Mouse (Mus musculus) forebrain, postnatal 0 days (tissue): Measurements from ENCODE around the gene Vmn1r184. TPM values are rescaled to one million over a fixed set of nuclear protein-coding genes. Genes with fewer than 3 reads are reported as not detected.
"Not testable (repeated sequence)": the region's sequence is repeated elsewhere in the genome, so short reads cannot be mapped to it uniquely, and the experiment has no call there.

Source experiments
- ATAC-seq: fragments of 200-750 bp; cut with Nextera tagmentation; 2 replicates; pipeline ENCODE4 v1.8.0; 2017; ENCODE audit warnings: mild to moderate bottlenecking, moderate library complexity
- DNase-seq: peaks from one replicate; pipeline ENCODE4 v3.0.0-alpha.2; 2015
- H3K27ac ChIP-seq: fragments of 300-500 bp; sonication (generic); 2 replicates; pipeline ENCODE4 v1.5.1; 2014; ENCODE audit warnings: low read depth, mild to moderate bottlenecking, antibody characterized with exemption, low read length, moderate library complexity, mixed read lengths
- H3K27me3 ChIP-seq: fragments of 300-500 bp; sonication (generic); 2 replicates; pipeline ENCODE4 v1.6.1; 2014; ENCODE audit warnings: mild to moderate bottlenecking, low read length, mixed read lengths; ENCODE audit not compliant: insufficient read depth
- H3K36me3 ChIP-seq: fragments of 300-500 bp; sonication (generic); 2 replicates; pipeline ENCODE4 v1.6.1; 2014; ENCODE audit warnings: mild to moderate bottlenecking, moderate library complexity; ENCODE audit not compliant: insufficient read depth
- H3K4me1 ChIP-seq: fragments of 300-500 bp; sonication (generic); 2 replicates; pipeline ENCODE4 v1.6.1; 2014; ENCODE audit warnings: antibody characterized with exemption; ENCODE audit not compliant: insufficient read depth
- H3K4me2 ChIP-seq: fragments of 300-500 bp; sonication (generic); 2 replicates; pipeline ENCODE4 v1.6.1; 2014; ENCODE audit warnings: low read depth, mild to moderate bottlenecking, moderate library complexity
- H3K4me3 ChIP-seq: fragments of 300-500 bp; sonication (generic); 2 replicates; pipeline ENCODE4 v1.5.1; 2014; ENCODE audit warnings: low read depth, low read length, mixed read lengths
- H3K9ac ChIP-seq: fragments of 300-500 bp; sonication (generic); 2 replicates; pipeline ENCODE4 v1.6.1; 2014; ENCODE audit warnings: mild to moderate bottlenecking
- H3K9me3 ChIP-seq: fragments of 300-500 bp; sonication (generic); 2 replicates; pipeline ENCODE4 v1.6.1; 2016; ENCODE audit warnings: low read length
- WGBS: fragments of 180-500 bp; shearing (Covaris S2); extraction: QIAGEN DNeasy Blood & Tissue Kit; methylation state at CpG from one replicate; pipeline ENCODE4 v1.1.7; 2014; 5-methylcytosine and 5-hydroxymethylcytosine counted together
- polyA plus RNA-seq: library from polyadenylated mRNA; unstranded; fragments of >200 nt; fragmentation: Nextera tagmentation; extraction: Ambion mirVana; gene quantifications from 2 replicates; pipeline ENCODE4 v1.2.1, GENCODE M21; 2015
- total RNA-seq: library from RNA; depleted of rRNA; stranded (reverse); fragments of >200 nt; gene quantifications from 2 replicates; pipeline ENCODE4 v1.2.3, GENCODE M21; 2014; rRNA removed

Vmn1r184 gene
- total RNA-seq (not detected in 2 replicates), polyA plus RNA-seq (not detected in 2 replicates)

- H3K27me3 ChIP-seq, H3K4me3 ChIP-seq, DNase-seq, H3K9ac ChIP-seq, ATAC-seq, H3K4me2 ChIP-seq, H3K36me3 ChIP-seq, H3K9me3 ChIP-seq, H3K4me1 ChIP-seq, H3K27ac ChIP-seq: not testable (repeated sequence)
- WGBS = 88% methylated on average over 1 of the region's 1 CpGs
Observed at GRCm38 (mm10) chr7:26260034-26260433, at the start of gene Vmn1r184. Gene Vmn1r184 (plus strand): TSS chr7:26260334.

DNA sequence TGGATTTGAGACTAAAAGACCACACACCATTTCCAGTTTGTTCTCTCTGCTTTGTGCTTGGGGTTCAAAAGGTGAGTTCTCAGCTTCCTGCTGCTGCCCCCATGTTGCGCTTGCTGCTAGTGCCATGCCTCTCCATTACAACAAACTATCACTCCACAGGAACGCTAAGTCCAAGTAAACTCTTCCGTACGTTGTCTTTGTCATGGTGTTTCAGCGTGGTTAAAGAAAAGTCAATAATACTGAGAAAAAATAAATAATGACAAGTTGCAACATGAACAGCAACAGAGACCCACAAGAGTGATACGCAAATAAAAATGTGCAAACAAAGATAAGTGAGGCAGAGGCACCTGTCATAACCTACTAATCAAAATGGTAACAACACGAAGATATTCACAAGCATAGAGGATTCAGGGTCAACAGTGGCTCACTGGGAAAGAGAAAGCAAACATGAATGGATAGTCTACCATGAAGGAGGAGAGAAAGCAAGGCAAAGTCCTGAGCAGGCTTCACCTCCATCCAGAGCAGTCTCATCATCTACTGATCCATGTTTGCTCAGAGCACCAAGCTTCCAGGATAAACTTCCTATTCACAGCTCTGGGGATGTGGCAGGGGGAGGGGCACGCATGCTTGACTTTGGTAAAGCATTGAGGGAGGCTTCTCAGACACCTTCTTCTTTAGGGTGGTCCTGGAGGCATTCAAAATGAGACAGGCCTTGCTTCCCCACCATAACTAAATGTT lies 43.5 kb downstream of the Vmn1r184 start:
- not testable (repeated sequence) for H3K9ac ChIP-seq, H3K27me3 ChIP-seq, H3K36me3 ChIP-seq, H3K4me3 ChIP-seq, H3K4me1 ChIP-seq, H3K9me3 ChIP-seq, ATAC-seq, H3K27ac ChIP-seq, H3K4me2 ChIP-seq, DNase-seq
- 83% methylated on average over 8 of the region's 8 CpGs for WGBS

DNA sequence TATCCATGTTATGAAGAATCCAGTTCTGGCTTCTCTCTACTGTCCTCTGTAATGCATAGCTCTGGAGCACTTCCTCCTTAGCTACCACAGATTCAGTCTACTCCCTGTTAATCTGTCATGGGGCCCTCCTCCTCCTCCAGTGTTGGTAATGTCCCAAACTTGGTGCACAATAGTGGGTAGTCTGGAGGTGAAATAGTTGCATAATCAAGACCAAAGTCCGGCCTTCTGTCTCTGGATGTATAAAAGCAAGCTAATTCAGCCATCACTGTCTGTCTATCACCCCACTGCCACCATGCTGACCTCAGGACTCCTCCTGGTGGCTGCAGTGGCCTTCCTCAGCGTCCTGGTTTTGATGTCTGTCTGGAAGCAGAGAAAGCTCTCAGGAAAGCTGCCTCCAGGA lies 46.8 kb downstream of the Vmn1r184 start, which contains the start of gene Cyp2a4:
Gene Cyp2a4 (plus strand): TSS at position 244 of the 400 bp plus-strand sequence.
- WGBS = 61% methylated on average over 2 of the region's 2 CpGs
- not testable (repeated sequence) for H3K27me3 ChIP-seq, H3K4me2 ChIP-seq, ATAC-seq, H3K4me3 ChIP-seq, H3K36me3 ChIP-seq, H3K27ac ChIP-seq, DNase-seq, H3K4me1 ChIP-seq, H3K9ac ChIP-seq, H3K9me3 ChIP-seq

GRCm38 (mm10) chr7:26311786-26312185 lies 51.7 kb downstream of the Vmn1r184 start:
- not testable (repeated sequence) for DNase-seq, H3K4me1 ChIP-seq, H3K9ac ChIP-seq, H3K27me3 ChIP-seq, H3K36me3 ChIP-seq, H3K27ac ChIP-seq, ATAC-seq, H3K4me2 ChIP-seq, H3K4me3 ChIP-seq, H3K9me3 ChIP-seq
- WGBS = 88% methylated on average over 4 of the region's 4 CpGs

- H3K4me3 ChIP-seq, ATAC-seq, H3K9me3 ChIP-seq, DNase-seq, H3K36me3 ChIP-seq, H3K9ac ChIP-seq, H3K4me2 ChIP-seq, H3K4me1 ChIP-seq, H3K27ac ChIP-seq, H3K27me3 ChIP-seq: not testable (repeated sequence)
- 90% methylated on average over 2 of the region's 2 CpGs for WGBS
Observed at GRCm38 (mm10) chr7:26315194-26315593, 55.1 kb downstream of the Vmn1r184 start.

GRCm38 (mm10) chr7:26315809-26316208 lies 55.7 kb downstream of the Vmn1r184 start:
- not testable (repeated sequence) for DNase-seq, H3K4me3 ChIP-seq, ATAC-seq, H3K9ac ChIP-seq, H3K27ac ChIP-seq, H3K36me3 ChIP-seq, H3K9me3 ChIP-seq, H3K4me2 ChIP-seq, H3K4me1 ChIP-seq, H3K27me3 ChIP-seq
- WGBS = 85% methylated on average over 4 of the region's 4 CpGs

Other genes starting within 250 kb of the Vmn1r184 start
- not detected in 2 replicates for gene Cyp2b13, start 198.8 kb upstream of the Vmn1r184 start, total RNA-seq
- gene Cyp2b13, start 198.8 kb upstream of the Vmn1r184 start, polyA plus RNA-seq = not detected in 2 replicates
- not detected in 2 replicates for gene Cyp2b9, start 86.9 kb upstream of the Vmn1r184 start, total RNA-seq
- gene Cyp2b9, start 86.9 kb upstream of the Vmn1r184 start, polyA plus RNA-seq = not detected in 2 replicates
- not detected in 2 replicates for gene Cyp2a4, start 46.8 kb downstream of the Vmn1r184 start, total RNA-seq
- not detected in 2 replicates for gene Cyp2a4, start 46.8 kb downstream of the Vmn1r184 start, polyA plus RNA-seq
- gene Nlrp9c, start 143.4 kb downstream of the Vmn1r184 start, total RNA-seq = not detected in 2 replicates
- not detected in 2 replicates for gene Nlrp9c, start 143.4 kb downstream of the Vmn1r184 start, polyA plus RNA-seq
- gene Nlrp4a, start 174.8 kb downstream of the Vmn1r184 start, total RNA-seq = not detected in 2 replicates
- gene Nlrp4a, start 174.8 kb downstream of the Vmn1r184 start, polyA plus RNA-seq = not detected in 2 replicates